Mouse (Mus musculus): ENCODE results near the gene Elovl6. TPM values are rescaled to one million over a fixed set of nuclear protein-coding genes. Genes with fewer than 3 reads are reported as not detected.

Elovl6 gene
- polyA plus RNA-seq, 1 experiment from 2014 or later: 39.9 TPM

GRCm38 (mm10) chr3:129570989-129571388 lies 38.8 kb downstream of the Elovl6 start:
- Histone ChIP-seq H3K4me1 (peaks cover 16% of the 10 kb centered on the region), H3K4me2 (no peak overlapping the region), H3K27ac (no peak overlapping the region), H3K27me3 (no peaks in the 10 kb centered on the region), H3K9me3 (no peaks in the 10 kb centered on the region), H3K9ac (no peak overlapping the region), H3K4me3 (no peak overlapping the region), H3K36me3 (peaks cover 15% of the 10 kb centered on the region)
- no peak for ATAC-seq (ENCODE audit: insufficient number of reproducible peaks, insufficient read depth, low FRiP score, low TSS enrichment, low read depth)
- WGBS: 96% methylated on average over 8 of the region's 8 CpGs

GRCm38 (mm10) chr3:129571642-129572041 lies 39.5 kb downstream of the Elovl6 start:
- Histone ChIP-seq H3K27me3 (no peaks in the 10 kb centered on the region), H3K36me3 (peaks cover 20% of the 10 kb centered on the region), H3K9me3 (peaks cover 4% of the 10 kb centered on the region; the same call in 1 of the 2 replicates), H3K27ac (no peak overlapping the region), H3K4me2 (no peak overlapping the region), H3K9ac (no peak overlapping the region), H3K4me1 (peaks cover 15% of the 10 kb centered on the region), H3K4me3 (no peak overlapping the region)
- WGBS: 81% methylated on average over 5 of the region's 5 CpGs
- ATAC-seq (ENCODE audit: insufficient number of reproducible peaks, insufficient read depth, low FRiP score, low TSS enrichment, low read depth): no peak

GRCm38 (mm10) chr3:129572959-129573358 lies 40.8 kb downstream of the Elovl6 start:
- H3K36me3 ChIP-seq: peaks cover 22% of the 10 kb centered on the region
- no peak overlapping the region for H3K4me3 ChIP-seq
- no peak overlapping the region for H3K27ac ChIP-seq
- no peak overlapping the region for H3K4me2 ChIP-seq
- no peak overlapping the region for H3K9ac ChIP-seq
- H3K4me1 ChIP-seq: peaks cover 19% of the 10 kb centered on the region
- peaks cover 4% of the 10 kb centered on the region; the same call in 1 of the 2 replicates for H3K9me3 ChIP-seq
- 70% methylated on average over 4 of the region's 4 CpGs for WGBS
- H3K27me3 ChIP-seq: no peaks in the 10 kb centered on the region
- ATAC-seq (ENCODE audit: insufficient number of reproducible peaks, insufficient read depth, low FRiP score, low TSS enrichment, low read depth): no peak

- H3K27me3 ChIP-seq: no peaks in the 10 kb centered on the region
- H3K9ac ChIP-seq: no peak overlapping the region
- H3K4me1 ChIP-seq: peaks cover 14% of the 10 kb centered on the region
- H3K36me3 ChIP-seq: peaks cover 22% of the 10 kb centered on the region
- no peak overlapping the region for H3K4me2 ChIP-seq
- WGBS: 71% methylated on average over 4 of the region's 4 CpGs
- no peak overlapping the region for H3K4me3 ChIP-seq
- no peak for ATAC-seq (ENCODE audit: insufficient number of reproducible peaks, insufficient read depth, low FRiP score, low TSS enrichment, low read depth)
- peaks cover 4% of the 10 kb centered on the region; the same call in 1 of the 2 replicates for H3K9me3 ChIP-seq
- no peak overlapping the region for H3K27ac ChIP-seq
Measured at GRCm38 (mm10) chr3:129573609-129574008, 41.5 kb downstream of the Elovl6 start.

- Histone ChIP-seq H3K4me2 (no peak overlapping the region), H3K27me3 (no peaks in the 10 kb centered on the region), H3K9ac (no peak overlapping the region), H3K27ac (no peak overlapping the region), H3K9me3 (peaks cover 4% of the 10 kb centered on the region; the same call in 1 of the 2 replicates), H3K4me1 (peaks cover 14% of the 10 kb centered on the region), H3K36me3 (peaks cover 22% of the 10 kb centered on the region), H3K4me3 (no peak overlapping the region)
- WGBS: 96% methylated on average over 4 of the region's 4 CpGs
- no peak for ATAC-seq (ENCODE audit: insufficient number of reproducible peaks, insufficient read depth, low FRiP score, low TSS enrichment, low read depth)
Measured at GRCm38 (mm10) chr3:129575086-129575485, 42.9 kb downstream of the Elovl6 start.

GRCm38 (mm10) chr3:129576522-129576921 lies 44.4 kb downstream of the Elovl6 start:
- Histone ChIP-seq H3K4me2 (no peak overlapping the region), H3K4me1 (peaks cover 14% of the 10 kb centered on the region), H3K4me3 (no peak overlapping the region), H3K9me3 (peaks cover 4% of the 10 kb centered on the region; the same call in 1 of the 2 replicates), H3K27me3 (no peaks in the 10 kb centered on the region), H3K9ac (no peak overlapping the region), H3K27ac (no peak overlapping the region), H3K36me3 (peaks cover 15% of the 10 kb centered on the region)
- 85% methylated on average over 6 of the region's 6 CpGs for WGBS
- ATAC-seq (ENCODE audit: insufficient number of reproducible peaks, insufficient read depth, low FRiP score, low TSS enrichment, low read depth): no peak

- H3K27me3 ChIP-seq: no peaks in the 10 kb centered on the region
- H3K27ac ChIP-seq: no peak overlapping the region
- 92% methylated on average over 11 of the region's 11 CpGs for WGBS
- no peak for ATAC-seq (ENCODE audit: insufficient number of reproducible peaks, insufficient read depth, low FRiP score, low TSS enrichment, low read depth)
- H3K9ac ChIP-seq: no peak overlapping the region
- no peak overlapping the region for H3K4me3 ChIP-seq
- peaks cover 15% of the 10 kb centered on the region for H3K36me3 ChIP-seq
- H3K9me3 ChIP-seq: peaks cover 4% of the 10 kb centered on the region; the same call in 1 of the 2 replicates
- no peak overlapping the region for H3K4me2 ChIP-seq
- 0 out of 2 replicates have a peak, but pooled peaks cover 4% of the 10 kb centered on the region for H3K4me1 ChIP-seq
Measured at GRCm38 (mm10) chr3:129578741-129579475, 46.8 kb downstream of the Elovl6 start.

- H3K4me3 ChIP-seq: no peak overlapping the region
- H3K36me3 ChIP-seq: peaks cover 7% of the 10 kb centered on the region
- no peaks in the 10 kb centered on the region for H3K27me3 ChIP-seq
- H3K9me3 ChIP-seq: peaks cover 4% of the 10 kb centered on the region; the same call in 1 of the 2 replicates
- no peak overlapping the region for H3K9ac ChIP-seq
- WGBS: 88% methylated on average over 3 of the region's 3 CpGs
- no peak overlapping the region for H3K4me2 ChIP-seq
- H3K4me1 ChIP-seq: 0 out of 2 replicates have a peak, but pooled peaks cover 4% of the 10 kb centered on the region
- H3K27ac ChIP-seq: no peak overlapping the region
- no peak for ATAC-seq (ENCODE audit: insufficient number of reproducible peaks, insufficient read depth, low FRiP score, low TSS enrichment, low read depth)
Measured at GRCm38 (mm10) chr3:129581024-129581423, 48.9 kb downstream of the Elovl6 start.

- H3K4me2 ChIP-seq: no peak overlapping the region
- no peak overlapping the region for H3K9ac ChIP-seq
- no peaks in the 10 kb centered on the region for H3K9me3 ChIP-seq
- ATAC-seq (ENCODE audit: insufficient number of reproducible peaks, insufficient read depth, low FRiP score, low TSS enrichment, low read depth): no peak
- no peaks in the 10 kb centered on the region for H3K4me1 ChIP-seq
- H3K36me3 ChIP-seq: no peaks in the 10 kb centered on the region
- no peaks in the 10 kb centered on the region for H3K27me3 ChIP-seq
- H3K4me3 ChIP-seq: no peak overlapping the region
- no peak overlapping the region for H3K27ac ChIP-seq
- WGBS: 69% methylated on average over 4 of the region's 4 CpGs
Measured at GRCm38 (mm10) chr3:129582449-129582848, 50.3 kb downstream of the Elovl6 start.

GRCm38 (mm10) chr3:129583290-129583689 lies 51.1 kb downstream of the Elovl6 start:
- WGBS: 84% methylated on average over 5 of the region's 5 CpGs
- H3K4me2 ChIP-seq: no peak overlapping the region
- H3K9me3 ChIP-seq: no peaks in the 10 kb centered on the region
- no peaks in the 10 kb centered on the region for H3K27me3 ChIP-seq
- no peak overlapping the region for H3K9ac ChIP-seq
- no peaks in the 10 kb centered on the region for H3K36me3 ChIP-seq
- ATAC-seq (ENCODE audit: insufficient number of reproducible peaks, insufficient read depth, low FRiP score, low TSS enrichment, low read depth): no peak
- no peak overlapping the region for H3K4me3 ChIP-seq
- H3K27ac ChIP-seq: no peak overlapping the region
- H3K4me1 ChIP-seq: no peaks in the 10 kb centered on the region

GRCm38 (mm10) chr3:129587916-129588315 lies 55.8 kb downstream of the Elovl6 start:
- Histone ChIP-seq H3K4me1 (no peaks in the 10 kb centered on the region), H3K27me3 (no peaks in the 10 kb centered on the region), H3K4me2 (no peak overlapping the region), H3K9ac (no peak overlapping the region), H3K27ac (no peak overlapping the region), H3K36me3 (peaks cover 11% of the 10 kb centered on the region), H3K9me3 (no peaks in the 10 kb centered on the region), H3K4me3 (no peak overlapping the region)
- 77% methylated on average over 8 of the region's 8 CpGs for WGBS
- no peak for ATAC-seq (ENCODE audit: insufficient number of reproducible peaks, insufficient read depth, low FRiP score, low TSS enrichment, low read depth)

GRCm38 (mm10) chr3:129588753-129589152 lies 56.6 kb downstream of the Elovl6 start:
- Histone ChIP-seq H3K4me3 (no peak overlapping the region), H3K4me2 (no peak overlapping the region), H3K4me1 (no peaks in the 10 kb centered on the region), H3K9ac (no peak overlapping the region), H3K9me3 (no peaks in the 10 kb centered on the region), H3K36me3 (peaks cover 11% of the 10 kb centered on the region), H3K27ac (no peak overlapping the region), H3K27me3 (no peaks in the 10 kb centered on the region)
- no peak for ATAC-seq (ENCODE audit: insufficient number of reproducible peaks, insufficient read depth, low FRiP score, low TSS enrichment, low read depth)
- WGBS: 80% methylated on average over 3 of the region's 3 CpGs

Measured in embryonic facial prominence, embryonic 13.5 days (tissue).